Mouse (Mus musculus) midbrain, embryonic 13.5 days (tissue): ENCODE measurements around the gene Myrip. TPM values are rescaled to one million over a fixed set of nuclear protein-coding genes. Genes with fewer than 3 reads are reported as not detected.

ENCODE experiments used
- ATAC-seq: fragments of 200-750 bp; cut with Nextera tagmentation; 2 replicates; pipeline ENCODE4 v1.8.0; 2017; ENCODE audit warnings: mild to moderate bottlenecking, moderate TSS enrichment, moderate library complexity
- H3K27ac ChIP-seq: fragments of 300-500 bp; sonication (generic); 2 replicates; pipeline ENCODE4 v1.5.1; 2015; ENCODE audit warnings: inconsistent platforms, mild to moderate bottlenecking, moderate library complexity
- H3K27me3 ChIP-seq: fragments of 300-500 bp; sonication (generic); 2 replicates; pipeline ENCODE4 v1.6.1; 2015; ENCODE audit warnings: mild to moderate bottlenecking, inconsistent platforms
- H3K36me3 ChIP-seq: fragments of 300-500 bp; sonication (generic); 2 replicates; pipeline ENCODE4 v1.6.1; 2015; ENCODE audit warnings: mild to moderate bottlenecking, inconsistent platforms
- H3K4me1 ChIP-seq: fragments of 300-500 bp; sonication (generic); replicated peaks from 2 replicates; pipeline ENCODE4 v1.6.1; 2015; ENCODE audit warnings: inconsistent platforms
- H3K4me2 ChIP-seq: fragments of 300-500 bp; sonication (generic); replicated peaks from 2 replicates; pipeline ENCODE4 v1.6.1; 2015; ENCODE audit warnings: moderate library complexity, mild to moderate bottlenecking, inconsistent platforms
- H3K4me3 ChIP-seq: fragments of 300-500 bp; sonication (generic); replicated peaks from 2 replicates; pipeline ENCODE4 v1.5.1; 2015; ENCODE audit warnings: mild to moderate bottlenecking, inconsistent platforms
- H3K9ac ChIP-seq: fragments of 300-500 bp; sonication (generic); replicated peaks from 2 replicates; pipeline ENCODE4 v1.6.1; 2015; ENCODE audit warnings: mild to moderate bottlenecking, inconsistent platforms
- H3K9me3 ChIP-seq: fragments of 300-500 bp; sonication (generic); 2 replicates; pipeline ENCODE4 v1.6.1; 2016; ENCODE audit warnings: mild to moderate bottlenecking, inconsistent platforms
- WGBS: fragments of 180-500 bp; shearing (Covaris S2); methylation state at CpG from one replicate; pipeline ENCODE4 v1.1.7; 2015; 5-methylcytosine and 5-hydroxymethylcytosine counted together
- polyA plus RNA-seq: library from polyadenylated mRNA; unstranded; fragments of >200 nt; fragmentation: Nextera tagmentation; extraction: Ambion mirVana; gene quantifications from 2 replicates; pipeline ENCODE4 v1.2.1, GENCODE M21; 2015

The Myrip gene
- polyA plus RNA-seq, 1 experiment from 2014 or later: 2.5 TPM

DNA sequence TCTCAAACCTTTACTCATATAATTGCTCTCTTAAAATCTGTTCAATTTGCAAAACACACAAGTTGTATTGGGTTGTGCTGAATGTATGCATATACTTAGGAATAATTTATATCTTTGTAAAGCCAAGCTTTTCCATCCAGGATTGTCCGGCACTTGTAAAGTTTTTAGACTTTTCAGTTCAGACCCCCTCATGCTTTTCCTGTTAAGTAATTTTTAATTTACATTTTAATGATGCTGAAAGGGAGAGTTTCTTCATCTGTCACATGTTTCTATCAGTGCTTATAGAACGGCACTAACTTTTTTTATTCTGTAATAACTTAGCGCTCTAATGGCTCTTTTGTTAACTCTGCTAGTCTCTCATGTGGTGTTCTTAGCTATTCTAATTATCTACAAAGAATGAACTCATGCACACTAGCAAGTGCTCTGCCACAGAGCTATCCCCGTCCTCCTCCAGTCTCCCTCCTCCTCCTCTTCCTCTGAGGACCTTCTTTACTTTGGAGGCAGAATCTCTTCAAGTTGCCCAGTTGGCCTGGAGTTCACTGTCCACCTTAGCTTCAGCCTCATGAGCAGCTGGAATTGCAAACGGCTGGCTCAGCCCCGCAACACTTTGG, 136.1 kb downstream of the Myrip start:
- no peaks in the 10 kb centered on the region for H3K9me3 ChIP-seq
- WGBS: 48% methylated on average over 6 of the region's 6 CpGs
- peaks cover 8% of the 10 kb centered on the region for H3K4me1 ChIP-seq
- peaks cover 4% of the 10 kb centered on the region; the same call in 1 of the 2 replicates for H3K27me3 ChIP-seq
- H3K4me2 ChIP-seq: no peak overlapping the region
- H3K4me3 ChIP-seq: no peak overlapping the region
- H3K27ac ChIP-seq: no peak overlapping the region
- ATAC-seq: no peak
- H3K9ac ChIP-seq: no peak overlapping the region
- H3K36me3 ChIP-seq: no peaks in the 10 kb centered on the region

DNA sequence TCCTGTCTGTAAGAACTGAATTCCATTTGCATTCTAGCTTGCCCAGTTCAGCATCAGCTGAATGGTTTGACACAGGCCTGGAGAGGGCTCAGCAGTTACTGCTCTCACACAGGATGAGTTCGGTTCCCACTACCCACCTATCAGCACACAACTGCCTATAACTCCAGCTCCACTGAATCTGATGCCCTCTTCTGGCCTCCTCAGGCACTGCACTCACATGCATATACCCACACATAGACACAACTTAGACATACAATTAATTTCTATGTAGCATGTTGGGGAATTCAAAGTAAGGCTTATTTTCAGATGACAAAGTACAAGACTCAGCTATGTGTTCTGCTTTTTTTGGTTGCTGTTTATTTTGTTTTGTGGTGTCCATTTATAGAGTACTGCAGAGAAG, 137.0 kb downstream of the Myrip start:
- Histone ChIP-seq H3K36me3 (no peaks in the 10 kb centered on the region), H3K9me3 (no peaks in the 10 kb centered on the region), H3K27ac (no peak overlapping the region), H3K4me1 (peaks cover 8% of the 10 kb centered on the region), H3K9ac (no peak overlapping the region), H3K4me2 (no peak overlapping the region), H3K27me3 (no peaks in the 10 kb centered on the region; the same call in 1 of the 2 replicates), H3K4me3 (no peak overlapping the region)
- no peak for ATAC-seq
- WGBS: 97% methylated on average over 1 of the region's 1 CpGs

DNA sequence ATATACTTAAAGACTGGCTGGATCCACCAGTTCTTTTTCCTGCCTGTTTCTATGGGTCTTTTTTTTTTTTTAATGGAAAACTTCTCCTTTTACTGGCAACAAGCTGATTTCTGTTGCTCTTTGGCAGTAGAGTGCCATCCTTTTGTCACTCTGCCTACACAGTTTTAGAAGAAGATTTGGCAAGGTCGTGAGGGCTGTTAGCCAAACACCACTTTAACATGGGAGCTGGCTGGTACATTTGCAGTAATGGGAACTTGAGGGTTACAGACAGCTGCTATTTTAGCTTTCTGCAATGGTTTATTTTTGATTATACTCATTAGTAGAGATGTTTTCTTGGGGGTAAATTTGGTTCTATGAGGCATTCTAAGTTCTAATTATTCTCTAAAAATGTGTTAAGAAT, 137.5 kb downstream of the Myrip start:
- ATAC-seq: no peak
- no peak overlapping the region for H3K9ac ChIP-seq
- H3K36me3 ChIP-seq: no peaks in the 10 kb centered on the region
- no peaks in the 10 kb centered on the region for H3K27me3 ChIP-seq
- WGBS: 82% methylated on average over 1 of the region's 1 CpGs
- peaks cover 8% of the 10 kb centered on the region for H3K4me1 ChIP-seq
- no peak overlapping the region for H3K4me3 ChIP-seq
- no peak overlapping the region for H3K4me2 ChIP-seq
- H3K27ac ChIP-seq: no peak overlapping the region
- no peaks in the 10 kb centered on the region for H3K9me3 ChIP-seq

DNA sequence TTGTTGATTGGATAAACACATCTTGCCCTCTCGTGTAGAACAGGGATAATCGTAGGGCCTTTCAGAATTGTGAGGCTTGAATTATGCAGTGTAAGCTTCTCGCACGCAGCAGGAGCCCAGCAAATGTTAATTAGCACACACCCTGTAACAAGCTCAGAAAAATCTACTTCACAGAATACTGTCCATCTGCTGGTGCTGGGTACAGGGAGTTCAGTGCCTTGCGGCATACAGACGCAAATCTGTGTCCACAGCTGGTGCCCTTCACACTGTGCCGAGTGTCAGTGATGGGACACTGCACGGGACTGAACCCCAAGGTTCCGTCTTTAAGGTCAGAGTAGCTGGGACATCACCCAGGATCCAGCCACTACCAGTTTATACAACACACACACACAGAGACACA, 143.3 kb downstream of the Myrip start:
- ATAC-seq: peak; percentile 27; the same call in 1 of the 2 replicates
- H3K9ac ChIP-seq: no peak overlapping the region

DNA sequence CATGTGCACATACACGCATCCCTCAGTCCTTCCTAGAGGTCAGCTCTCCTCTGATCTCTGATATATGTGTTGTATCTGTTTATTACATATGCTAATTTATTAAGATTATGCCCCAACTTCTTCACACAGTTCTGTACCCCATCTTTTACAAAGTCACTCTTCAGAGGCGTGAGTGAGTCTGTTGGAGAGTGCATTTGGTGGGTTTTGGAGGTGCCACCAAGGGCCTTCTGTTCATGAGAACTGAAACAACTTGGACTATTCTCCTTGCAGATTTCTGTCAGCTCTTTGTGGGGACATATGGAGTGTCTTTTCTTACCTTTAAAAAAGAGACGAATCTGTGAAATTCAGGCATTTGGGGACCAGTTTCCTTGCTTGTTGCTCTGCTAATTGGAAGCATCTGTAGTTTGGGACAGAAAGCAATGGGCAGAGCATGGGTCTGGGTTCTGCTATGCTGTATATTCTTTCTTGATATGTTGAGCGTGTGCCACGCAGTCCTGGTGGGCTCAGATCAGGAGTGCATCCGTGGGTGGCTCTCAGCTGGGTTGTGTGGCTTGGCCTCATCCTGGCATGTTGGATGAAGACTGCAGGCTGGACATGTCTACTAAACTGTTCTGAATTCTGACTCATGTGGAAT, 148.5 kb downstream of the Myrip start:
- no peak overlapping the region for H3K4me3 ChIP-seq
- H3K4me1 ChIP-seq: no peaks in the 10 kb centered on the region
- H3K27me3 ChIP-seq: no peaks in the 10 kb centered on the region
- H3K36me3 ChIP-seq: no peaks in the 10 kb centered on the region
- no peak for ATAC-seq
- H3K9ac ChIP-seq: no peak overlapping the region
- WGBS: 88% methylated on average over 6 of the region's 6 CpGs
- no peaks in the 10 kb centered on the region for H3K9me3 ChIP-seq
- no peak overlapping the region for H3K4me2 ChIP-seq
- no peak overlapping the region for H3K27ac ChIP-seq

More for the DNA sequence above, 143.3 kb downstream of the Myrip start:
- Histone ChIP-seq H3K27ac (no peak overlapping the region), H3K27me3 (no peaks in the 10 kb centered on the region), H3K4me3 (no peak overlapping the region), H3K36me3 (no peaks in the 10 kb centered on the region), H3K4me1 (no peaks in the 10 kb centered on the region), H3K4me2 (no peak overlapping the region), H3K9me3 (no peaks in the 10 kb centered on the region)
- WGBS: 58% methylated on average over 9 of the region's 9 CpGs

DNA sequence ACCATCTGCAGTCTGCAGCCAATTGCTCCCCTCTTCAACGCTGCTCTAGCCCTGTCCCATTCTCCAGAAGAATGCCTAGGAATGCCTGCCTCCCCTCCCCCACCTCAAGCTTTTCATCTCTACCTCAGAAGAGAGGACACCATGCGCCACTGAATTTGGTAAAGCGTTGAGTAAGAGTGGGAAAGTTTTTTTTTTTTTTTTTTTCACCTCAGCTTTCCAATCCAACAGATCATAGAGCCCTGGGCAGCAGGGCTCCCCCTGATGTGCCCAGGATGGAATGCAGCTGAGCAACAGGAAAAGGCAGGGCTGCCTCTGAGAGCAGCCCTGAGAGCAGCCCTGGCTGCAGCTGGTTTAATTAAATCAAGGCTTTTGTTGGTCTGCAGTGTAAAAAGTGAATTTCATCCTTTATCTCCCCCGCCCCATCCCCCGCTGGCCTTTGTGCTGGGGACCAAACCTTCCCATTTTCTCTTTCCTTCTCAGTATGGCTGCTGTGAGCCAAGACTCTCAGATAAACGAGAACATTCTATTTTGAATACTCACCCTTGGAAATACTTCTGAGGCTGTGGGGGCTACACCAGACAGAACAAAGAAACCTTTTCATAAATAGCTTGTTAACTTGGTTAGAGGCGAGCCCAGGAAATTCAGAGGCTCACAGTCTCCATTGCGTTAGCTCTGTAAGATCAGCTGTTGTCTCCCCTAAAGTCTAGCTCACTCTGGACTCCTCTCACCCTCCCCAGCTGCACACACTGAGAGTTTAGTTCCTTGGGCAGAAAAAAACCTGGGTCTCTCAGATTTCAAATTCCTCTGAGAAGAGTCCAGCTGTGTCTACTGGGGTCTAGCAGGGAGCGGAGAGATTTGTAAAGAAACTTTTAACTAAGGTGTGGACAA, 154.7 kb downstream of the Myrip start:
- 7% methylated on average over 9 of the region's 9 CpGs for WGBS
- H3K9ac ChIP-seq: no peak overlapping the region
- ATAC-seq: peak; percentile 94
- H3K27ac ChIP-seq: peak overlapping the region; percentile 71
- H3K36me3 ChIP-seq: no peaks in the 10 kb centered on the region
- H3K9me3 ChIP-seq: no peaks in the 10 kb centered on the region
- H3K4me3 ChIP-seq: no peak overlapping the region
- H3K4me2 ChIP-seq: no peak overlapping the region
- H3K27me3 ChIP-seq: no peaks in the 10 kb centered on the region
- peaks cover 15% of the 10 kb centered on the region for H3K4me1 ChIP-seq

DNA sequence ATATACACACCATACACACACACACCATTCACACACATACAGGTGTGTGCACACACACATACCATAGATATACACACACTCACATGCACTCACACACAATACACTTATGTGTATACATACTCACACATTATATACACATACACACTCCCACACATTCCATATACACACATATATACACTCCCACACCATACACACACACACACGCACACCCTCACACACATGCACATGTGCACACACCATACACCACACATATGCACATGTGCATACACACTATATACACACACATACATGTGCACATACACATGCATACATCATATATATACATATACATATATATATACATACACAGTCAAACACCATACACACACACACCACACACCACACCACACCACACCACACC, 169.1 kb downstream of the Myrip start:
- Histone ChIP-seq H3K4me2 (no peak overlapping the region), H3K27ac (no peak overlapping the region), H3K4me3 (no peak overlapping the region), H3K27me3 (no peaks in the 10 kb centered on the region), H3K9ac (no peak overlapping the region), H3K9me3 (no peaks in the 10 kb centered on the region), H3K4me1 (peaks cover 5% of the 10 kb centered on the region; the same call in 1 of the 2 replicates), H3K36me3 (no peaks in the 10 kb centered on the region)
- ATAC-seq: no peak
- 90% methylated on average over 1 of the region's 1 CpGs for WGBS

DNA sequence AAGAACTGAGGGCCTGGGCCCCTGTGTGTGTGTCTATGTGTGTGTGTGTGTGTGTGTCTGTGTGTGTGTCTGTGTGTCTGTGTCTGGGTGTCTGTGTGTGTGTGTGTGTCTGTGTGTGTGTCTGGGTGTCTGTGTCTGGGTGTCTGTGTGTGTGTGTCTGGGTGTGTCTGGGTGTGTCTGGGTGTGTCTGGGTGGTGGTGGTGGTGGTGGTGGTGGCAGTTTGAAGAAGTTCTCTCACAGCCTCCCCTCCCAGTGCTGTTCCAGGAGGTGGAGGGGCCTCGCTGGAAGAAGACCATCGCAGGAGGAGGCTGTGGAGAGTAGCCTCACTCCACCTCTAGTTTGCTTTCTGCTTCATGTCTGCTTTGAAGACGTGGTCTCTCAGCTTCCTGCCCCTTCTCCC, 180.3 kb downstream of the Myrip start:
- Histone ChIP-seq H3K4me3 (no peak overlapping the region), H3K27me3 (no peaks in the 10 kb centered on the region; the same call in 1 of the 2 replicates), H3K27ac (no peak overlapping the region), H3K4me2 (no peak overlapping the region), H3K36me3 (no peaks in the 10 kb centered on the region), H3K9me3 (no peaks in the 10 kb centered on the region), H3K9ac (no peak overlapping the region), H3K4me1 (no peaks in the 10 kb centered on the region)
- ATAC-seq: no peak
- WGBS: 81% methylated on average over 2 of the region's 3 CpGs

DNA sequence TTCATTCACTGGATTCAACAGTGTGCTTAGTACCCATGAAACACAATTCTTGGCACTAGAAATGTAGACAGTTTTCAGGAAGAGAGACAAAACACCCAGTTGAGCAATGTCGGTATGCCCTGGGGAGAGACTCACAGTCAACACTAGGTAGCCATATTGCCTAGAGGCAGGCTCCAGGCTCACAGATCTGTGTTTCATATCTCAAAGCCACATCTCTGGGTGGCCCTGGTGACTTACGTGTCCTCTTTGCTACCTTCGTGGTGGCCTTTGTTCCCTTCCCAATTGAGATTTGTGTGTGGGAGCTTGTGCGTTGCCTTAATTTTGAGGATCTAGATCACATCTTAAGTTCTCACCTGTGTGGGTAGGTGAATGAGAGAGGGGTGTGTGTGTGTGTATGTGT, 181.1 kb downstream of the Myrip start:
- Histone ChIP-seq H3K4me1 (no peaks in the 10 kb centered on the region), H3K36me3 (no peaks in the 10 kb centered on the region), H3K27ac (no peak overlapping the region), H3K27me3 (no peaks in the 10 kb centered on the region; the same call in 1 of the 2 replicates), H3K4me2 (no peak overlapping the region), H3K9ac (no peak overlapping the region), H3K4me3 (no peak overlapping the region), H3K9me3 (no peaks in the 10 kb centered on the region)
- 95% methylated on average over 4 of the region's 4 CpGs for WGBS
- no peak for ATAC-seq

DNA sequence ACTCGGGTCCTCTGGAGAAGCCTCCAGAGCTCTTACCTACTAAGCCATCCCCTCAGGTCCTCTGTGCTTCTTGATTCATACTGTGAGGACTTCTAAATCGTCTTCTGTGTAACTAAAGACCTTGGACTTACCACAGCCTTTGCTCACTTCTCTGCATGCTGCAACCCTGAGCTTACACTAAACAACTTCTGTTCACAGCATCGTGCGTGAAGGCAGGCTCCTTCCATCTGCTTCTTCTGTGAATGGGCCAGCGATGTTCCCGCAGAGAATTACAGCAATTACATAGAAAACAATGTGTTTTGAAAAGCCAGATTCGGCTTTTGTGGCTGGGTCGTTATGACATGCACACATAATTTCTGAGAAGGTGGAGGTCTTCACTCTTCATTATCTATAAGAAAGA, 181.8 kb downstream of the Myrip start:
- no peak overlapping the region for H3K4me3 ChIP-seq
- no peak for ATAC-seq
- H3K9ac ChIP-seq: no peak overlapping the region
- WGBS: 81% methylated on average over 8 of the region's 8 CpGs
- no peaks in the 10 kb centered on the region for H3K9me3 ChIP-seq
- H3K27me3 ChIP-seq: no peaks in the 10 kb centered on the region; the same call in 1 of the 2 replicates
- no peaks in the 10 kb centered on the region for H3K36me3 ChIP-seq
- H3K4me2 ChIP-seq: no peak overlapping the region
- H3K27ac ChIP-seq: no peak overlapping the region
- no peaks in the 10 kb centered on the region for H3K4me1 ChIP-seq

DNA sequence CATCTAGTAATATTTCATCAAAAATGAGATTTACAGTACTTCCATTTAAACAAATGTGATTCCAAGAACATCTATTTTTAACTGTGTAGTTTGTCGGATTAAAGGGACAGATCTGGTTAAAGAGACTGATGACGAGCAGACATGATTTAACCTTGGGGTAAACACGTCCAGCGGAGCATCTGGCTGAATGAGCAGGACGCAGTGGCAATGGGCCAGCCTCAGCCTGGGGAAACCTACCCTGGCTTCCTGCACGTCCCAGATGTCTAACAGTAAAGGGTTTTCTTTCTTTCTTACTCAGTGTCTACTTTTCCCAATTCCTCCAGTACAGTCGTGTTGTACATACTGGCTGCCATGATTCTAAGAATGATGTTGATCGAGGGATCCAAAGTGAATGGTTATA, 185.8 kb downstream of the Myrip start:
- Histone ChIP-seq H3K27me3 (no peaks in the 10 kb centered on the region; the same call in 1 of the 2 replicates), H3K9ac (no peak overlapping the region), H3K9me3 (no peaks in the 10 kb centered on the region), H3K27ac (no peak overlapping the region), H3K4me1 (no peaks in the 10 kb centered on the region; the same call in 1 of the 2 replicates), H3K4me3 (no peak overlapping the region), H3K36me3 (no peaks in the 10 kb centered on the region), H3K4me2 (no peak overlapping the region)
- 89% methylated on average over 8 of the region's 8 CpGs for WGBS
- ATAC-seq: no peak

DNA sequence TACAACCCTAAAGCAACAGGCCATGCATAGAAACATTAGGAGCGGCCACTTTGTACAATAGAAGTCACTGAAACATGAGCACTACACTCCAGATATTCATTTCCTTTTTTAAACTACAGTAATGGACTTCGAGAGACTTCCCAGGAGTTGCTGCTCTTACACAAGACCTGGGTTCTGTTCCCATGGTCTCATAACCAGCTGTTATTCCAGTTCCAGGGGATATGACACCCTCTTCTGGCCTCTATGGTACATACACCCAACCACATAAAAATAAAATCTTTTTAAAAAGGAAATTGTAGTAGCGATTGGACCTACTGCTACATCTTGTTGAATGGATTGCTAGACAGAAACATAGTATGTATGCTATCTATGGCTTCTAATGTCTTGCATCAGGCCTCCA, 190.2 kb downstream of the Myrip start:
- H3K27ac ChIP-seq: 0 out of 2 replicates have a peak overlapping the region, but pooled peaks have one; percentile 92
- WGBS: 84% methylated on average over 3 of the region's 3 CpGs
- H3K9ac ChIP-seq: no peak overlapping the region
- peak overlapping the region; percentile 100 for H3K4me3 ChIP-seq
- H3K4me1 ChIP-seq: peaks cover 18% of the 10 kb centered on the region
- no peaks in the 10 kb centered on the region for H3K9me3 ChIP-seq
- H3K36me3 ChIP-seq: peaks cover 26% of the 10 kb centered on the region
- H3K4me2 ChIP-seq: peak overlapping the region; percentile 95
- ATAC-seq: no peak
- no peaks in the 10 kb centered on the region for H3K27me3 ChIP-seq
